15 mouse cellular contexts compared by ENCODE assay signal in the genomic region with DNA sequence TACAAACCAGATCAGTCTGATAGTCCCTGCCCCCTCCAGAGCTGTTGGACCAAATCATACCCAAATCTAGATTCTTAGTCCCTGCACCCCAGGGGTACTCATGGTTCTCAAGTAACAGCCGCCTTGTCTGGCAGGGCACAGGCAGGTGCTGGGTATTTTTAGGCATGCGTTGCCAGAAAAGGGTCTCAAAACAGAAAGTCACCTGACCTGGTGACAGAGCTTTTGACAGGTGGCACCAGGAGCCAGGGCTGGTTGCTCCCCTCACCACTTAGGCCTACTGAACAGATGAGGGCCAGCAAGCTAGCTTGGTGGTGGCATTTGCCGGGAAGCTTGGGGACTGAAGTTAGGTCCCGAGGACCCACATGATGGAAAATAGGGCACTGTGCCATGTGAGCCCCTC.
"Had no signal": no experiment of that assay in that cellular context is flagged by ENCODE, and none has a peak within 500 bp of the region (broad histone marks: within the 10 kb centered on the region; RNA-seq: fewer than 3 reads in every experiment).

No protein-coding gene starts in this region.

- H3K27ac ChIP-seq: layer of hippocampus, adult 2 months; limb, embryonic 13.5 days; liver, embryonic 15.5 days; midbrain, embryonic 13.5 days; neural tube, embryonic 15.5 days; stomach, embryonic 15.5 days had no signal

- DNase-seq: kidney, adult 18-20 months; kidney, postnatal 10 days; kidney, postnatal 4 days; left cerebral cortex, postnatal 4 days; lung, adult 2 months; lung, postnatal 36 days; right cerebral cortex, adult 18-20 months; right cerebral cortex, postnatal 25 days; spleen, adult 18-20 months had no signal

- H3K4me3 ChIP-seq: layer of hippocampus, adult 2 months; limb, embryonic 13.5 days; liver, embryonic 15.5 days; midbrain, embryonic 13.5 days; neural tube, embryonic 15.5 days; stomach, embryonic 15.5 days had no signal
